Mouse (Mus musculus): ENCODE data around the gene Cadm1. TPM values are rescaled to one million over a fixed set of nuclear protein-coding genes. Genes with fewer than 3 reads are reported as not detected.

Cadm1 gene
- total and polyA plus RNA-seq, 3 experiments: 0.14 to 0.31 TPM; not detected in 1

- TF ChIP-seq E2F4 (IDR thresholded peaks at IDR 0.05; ENCODE audit: borderline replicate concordance, low read depth, low read length): no peak
- TF ChIP-seq NELFE (IDR thresholded peaks at IDR 0.05; ENCODE audit: low read depth, low read length): no peak
- TF ChIP-seq EP300 (IDR thresholded peaks at IDR 0.05; ENCODE audit: low read depth in 1 of 2, low read length in 2 of 2): no peak
- no peak for TF ChIP-seq ELF1 (IDR thresholded peaks at IDR 0.05; ENCODE audit: low read depth, low read length)
- no peak for TF ChIP-seq GATA1 (IDR thresholded peaks at IDR 0.05; ENCODE audit: low read depth, low read length)
- no peak for TF ChIP-seq SIN3A (IDR thresholded peaks at IDR 0.05; ENCODE audit: low read length)
- no peak for TF ChIP-seq MYC (IDR thresholded peaks at IDR 0.05; ENCODE audit: low read depth, low read length)
- no peak for TF ChIP-seq MAFK (IDR thresholded peaks at IDR 0.05; ENCODE audit: borderline replicate concordance, low read depth, low read length)
- no peak for TF ChIP-seq BHLHE40 (IDR thresholded peaks at IDR 0.05; ENCODE audit: borderline replicate concordance, low read depth, low read length)
- TF ChIP-seq TAL1 (IDR thresholded peaks at IDR 0.05; ENCODE audit: low read length): no peak
- TF ChIP-seq ZNF384 (IDR thresholded peaks at IDR 0.05; ENCODE audit: low read depth, low read length): no peak
- TF ChIP-seq JUND (IDR thresholded peaks at IDR 0.05; ENCODE audit: low read depth, low read length): no peak
- TF ChIP-seq CHD2 (IDR thresholded peaks at IDR 0.05; ENCODE audit: low read length): no peak
- TF ChIP-seq KAT2A (conservative IDR thresholded peaks at IDR 0.05; ENCODE audit: low read depth, low read length): no peak
- TF ChIP-seq ZKSCAN1 (IDR thresholded peaks at IDR 0.05; ENCODE audit: low read depth, low read length): no peak
- TF ChIP-seq USF1 (IDR thresholded peaks at IDR 0.05; ENCODE audit: low read depth, low read length): no peak
- TF ChIP-seq NRF1 (IDR thresholded peaks at IDR 0.05; ENCODE audit: insufficient read depth, low read depth, low read length, poor library complexity, severe bottlenecking): no peak
- H3K9me3 ChIP-seq (replicated peaks; ENCODE audit: insufficient read depth, low read length): no peaks in the 10 kb centered on the region
- no peak overlapping the region for H3K9ac ChIP-seq (ENCODE audit: control insufficient read depth, low read depth, low read length, poor library complexity, severe bottlenecking)
- no peaks in the 10 kb centered on the region for H3K36me3 ChIP-seq (ENCODE audit: control insufficient read depth in 1 of 2, insufficient read depth in 2 of 2, low read length in 2 of 2)
- H3K4me3 ChIP-seq (ENCODE audit: control insufficient read depth in 1 of 2, insufficient read depth in 1 of 2, low read depth in 2 of 2, low read length in 2 of 2): no peak overlapping the region
- no peak overlapping the region for H3K27ac ChIP-seq (ENCODE audit: control insufficient read depth, low read depth, low read length)
- no peaks in the 10 kb centered on the region for H3K79me2 ChIP-seq (ENCODE audit: control insufficient read depth, insufficient read depth, low read length, poor library complexity)
- no peaks in the 10 kb centered on the region for H3K4me1 ChIP-seq (ENCODE audit: control insufficient read depth in 1 of 2, insufficient read depth in 2 of 2, low read length in 2 of 2)
- DNase-seq (ENCODE audit: low read depth, low spot score): no peak
- H3K27me3 ChIP-seq (ENCODE audit: control insufficient read depth in 1 of 2, insufficient read depth in 2 of 2, low read length in 2 of 2): no peaks in the 10 kb centered on the region
Measured at GRCm38 (mm10) chr9:47545245-47545644, 15.3 kb downstream of the Cadm1 start.

- H3K9me3 ChIP-seq (replicated peaks; ENCODE audit: insufficient read depth, low read length): no peaks in the 10 kb centered on the region
- H3K79me2 ChIP-seq (ENCODE audit: control insufficient read depth, insufficient read depth, low read length, poor library complexity): no peaks in the 10 kb centered on the region
- DNase-seq (ENCODE audit: low read depth, low spot score): no peak
- H3K27me3 ChIP-seq (ENCODE audit: control insufficient read depth in 1 of 2, insufficient read depth in 2 of 2, low read length in 2 of 2): no peaks in the 10 kb centered on the region
- no peak overlapping the region for H3K9ac ChIP-seq (ENCODE audit: control insufficient read depth, low read depth, low read length, poor library complexity, severe bottlenecking)
- no peak for TF ChIP-seq GATA1 (IDR thresholded peaks at IDR 0.05; ENCODE audit: low read depth, low read length)
- no peak for TF ChIP-seq MYC (IDR thresholded peaks at IDR 0.05; ENCODE audit: low read depth, low read length)
- TF ChIP-seq MYB (IDR thresholded peaks at IDR 0.05; ENCODE audit: low read depth, low read length): no peak
- no peak for TF ChIP-seq MAFK (IDR thresholded peaks at IDR 0.05; ENCODE audit: borderline replicate concordance, low read depth, low read length)
- no peak for TF ChIP-seq ETS1 (IDR thresholded peaks at IDR 0.05; ENCODE audit: low read depth, low read length)
- TF ChIP-seq BHLHE40 (IDR thresholded peaks at IDR 0.05; ENCODE audit: borderline replicate concordance, low read depth, low read length): no peak
- TF ChIP-seq CHD2 (IDR thresholded peaks at IDR 0.05; ENCODE audit: low read length): no peak
- no peak for TF ChIP-seq CTCF (IDR thresholded peaks at IDR 0.05 in 2 of 3, conservative IDR thresholded peaks at IDR 0.05 in 1 of 3; ENCODE audit: control insufficient read depth in 1 of 3, insufficient read depth in 1 of 3, low read depth in 2 of 3, low read length in 3 of 3, poor library complexity in 1 of 3, severe bottlenecking in 1 of 3)
- TF ChIP-seq NRF1 (IDR thresholded peaks at IDR 0.05; ENCODE audit: insufficient read depth, low read depth, low read length, poor library complexity, severe bottlenecking): no peak
- no peak for TF ChIP-seq UBTF (IDR thresholded peaks at IDR 0.05; ENCODE audit: borderline replicate concordance, insufficient read depth, low read depth, low read length)
- no peak for TF ChIP-seq RAD21 (IDR thresholded peaks at IDR 0.05; ENCODE audit: low read depth, low read length)
- no peak for TF ChIP-seq SMC3 (IDR thresholded peaks at IDR 0.05; ENCODE audit: low read depth, low read length)
- TF ChIP-seq ZNF384 (IDR thresholded peaks at IDR 0.05; ENCODE audit: low read depth, low read length): no peak
- no peak for TF ChIP-seq RCOR1 (IDR thresholded peaks at IDR 0.05; ENCODE audit: low read depth, low read length)
- TF ChIP-seq ELF1 (IDR thresholded peaks at IDR 0.05; ENCODE audit: low read depth, low read length): no peak
- no peaks in the 10 kb centered on the region for H3K4me1 ChIP-seq (ENCODE audit: control insufficient read depth in 1 of 2, insufficient read depth in 2 of 2, low read length in 2 of 2)
- no peaks in the 10 kb centered on the region for H3K36me3 ChIP-seq (ENCODE audit: control insufficient read depth in 1 of 2, insufficient read depth in 2 of 2, low read length in 2 of 2)
- H3K4me3 ChIP-seq (ENCODE audit: control insufficient read depth in 1 of 2, insufficient read depth in 1 of 2, low read depth in 2 of 2, low read length in 2 of 2): no peak overlapping the region
- H3K27ac ChIP-seq (ENCODE audit: control insufficient read depth, low read depth, low read length): no peak overlapping the region
Measured at GRCm38 (mm10) chr9:47545667-47546066, 15.7 kb downstream of the Cadm1 start.
